Mouse (Mus musculus) gastrocnemius, adult 8-10 months (tissue): Measurements from ENCODE around the gene Cntnap5a. TPM values are rescaled to one million over a fixed set of nuclear protein-coding genes. Genes with fewer than 3 reads are reported as not detected.

Experiments
- DNase-seq, 2 experiments: peaks; one replicate each; pipeline ENCODE4 v3.0.0; 2022; ENCODE audit warnings: low spot score in 2 of 2
- microRNA-seq: library from miRNA; unstranded; fragments of <30 nt; microRNA quantifications from one replicate; pipeline ENCODE4 v1.2.0, GENCODE M21; 2022
- total RNA-seq, 4 experiments: library from RNA; stranded (reverse); gene quantifications; 2 replicates each; pipeline ENCODE4 v1.2.4; 2022

Gene Cntnap5a
- total RNA-seq, 4 experiments from 2014 or later = not detected

GRCm38 (mm10) chr1:116366171-116366570 lies 681.6 kb downstream of the Cntnap5a start:
- DNase-seq = no peak

- DNase-seq = no peak
Measured at GRCm38 (mm10) chr1:116366806-116367205, 682.2 kb downstream of the Cntnap5a start.

- no peak for DNase-seq
Measured at GRCm38 (mm10) chr1:116367572-116367971, 683.0 kb downstream of the Cntnap5a start.

- no peak for DNase-seq
Measured at GRCm38 (mm10) chr1:116370817-116371216, 686.3 kb downstream of the Cntnap5a start.

- no peak for DNase-seq
Measured at GRCm38 (mm10) chr1:116373551-116373950, 689.0 kb downstream of the Cntnap5a start.

GRCm38 (mm10) chr1:116392390-116392789 lies 707.8 kb downstream of the Cntnap5a start:
- DNase-seq = no peak

GRCm38 (mm10) chr1:116401996-116402656 lies 717.6 kb downstream of the Cntnap5a start:
- DNase-seq = no peak

- no peak for DNase-seq
Measured at GRCm38 (mm10) chr1:116409836-116410235, 725.3 kb downstream of the Cntnap5a start.

- no peak for DNase-seq
Measured at GRCm38 (mm10) chr1:116428396-116428795, 743.8 kb downstream of the Cntnap5a start.

- no peak for DNase-seq
Measured at GRCm38 (mm10) chr1:116455115-116455717, 770.7 kb downstream of the Cntnap5a start.

- no peak for DNase-seq
Measured at GRCm38 (mm10) chr1:116477703-116478102, 793.1 kb downstream of the Cntnap5a start.

GRCm38 (mm10) chr1:116488780-116489569 lies 804.4 kb downstream of the Cntnap5a start:
- DNase-seq = no peak

GRCm38 (mm10) chr1:116577969-116578666 lies 893.6 kb downstream of the Cntnap5a start:
- DNase-seq = no peak

- DNase-seq = no peak
Measured at GRCm38 (mm10) chr1:116616272-116616671, 931.7 kb downstream of the Cntnap5a start.

Small RNAs within 50 kb of the gene (microRNA-seq; reads per million reads assigned to microRNA genes)
- not detected for gene Gm23393
